Mouse (Mus musculus): ENCODE results near the gene Spg11. TPM values are rescaled to one million over a fixed set of nuclear protein-coding genes. Genes with fewer than 3 reads are reported as not detected.
A peak's percentile ranks its signal among the peaks of the same experiment; 100 is the strongest.

The Spg11 gene
- polyA plus RNA-seq, 1 experiment from 2014 or later: 9.5 TPM

- H3K36me3 ChIP-seq (ENCODE audit: control insufficient read depth, insufficient read depth, low read length): no peaks in the 10 kb centered on the region; the same call in 1 of the 2 replicates
- no peak overlapping the region; the same call in 1 of the 2 replicates for H3K4me2 ChIP-seq (ENCODE audit: low read depth, severe bottlenecking)
- no peak for ATAC-seq (ENCODE audit: insufficient number of reproducible peaks, low FRiP score, low TSS enrichment, low read depth)
Observed at GRCm38 (mm10) chr2:122149316-122149715, 31.1 kb upstream of the Spg11 start.

GRCm38 (mm10) chr2:122148242-122148917 is 30.2 kb upstream of the Spg11 start:
- peak overlapping the region; percentile 56 for H3K4me3 ChIP-seq (ENCODE audit: low read depth, low read length)
- peak; percentile 28 for DNase-seq (ENCODE audit: low spot score)
- peak overlapping the region; percentile 64 for H3K4me2 ChIP-seq (ENCODE audit: low read depth, severe bottlenecking)
- H3K27ac ChIP-seq (replicated peaks; ENCODE audit: low read depth, low read length): no peak overlapping the region
- H3K36me3 ChIP-seq (ENCODE audit: control insufficient read depth, insufficient read depth, low read length): no peaks in the 10 kb centered on the region; the same call in 1 of the 2 replicates
- ATAC-seq (ENCODE audit: insufficient number of reproducible peaks, low FRiP score, low TSS enrichment, low read depth): no peak
- WGBS: 41% methylated on average over 18 of the region's 18 CpGs
- no peaks in the 10 kb centered on the region for H3K27me3 ChIP-seq (ENCODE audit: control insufficient read depth, insufficient read depth, low read length)
- H3K9me3 ChIP-seq (ENCODE audit: control insufficient read depth, low read length): no peaks in the 10 kb centered on the region
- peak overlapping the region; percentile 67 for H3K9ac ChIP-seq (ENCODE audit: low read length)
- no peaks in the 10 kb centered on the region for H3K4me1 ChIP-seq (ENCODE audit: control insufficient read depth, insufficient read depth, low read length)

More at GRCm38 (mm10) chr2:122149316-122149715, 31.1 kb upstream of the Spg11 start:
- Histone ChIP-seq H3K27ac (replicated peaks; ENCODE audit: low read depth, low read length) (no peak overlapping the region), H3K9ac (ENCODE audit: low read length) (no peak overlapping the region), H3K27me3 (ENCODE audit: control insufficient read depth, insufficient read depth, low read length) (no peaks in the 10 kb centered on the region), H3K4me3 (ENCODE audit: low read depth, low read length) (no peak overlapping the region), H3K9me3 (ENCODE audit: control insufficient read depth, low read length) (no peaks in the 10 kb centered on the region), H3K4me1 (ENCODE audit: control insufficient read depth, insufficient read depth, low read length) (no peaks in the 10 kb centered on the region)
- no peak for DNase-seq (ENCODE audit: low spot score)
- WGBS: 94% methylated on average over 6 of the region's 6 CpGs

DNA sequence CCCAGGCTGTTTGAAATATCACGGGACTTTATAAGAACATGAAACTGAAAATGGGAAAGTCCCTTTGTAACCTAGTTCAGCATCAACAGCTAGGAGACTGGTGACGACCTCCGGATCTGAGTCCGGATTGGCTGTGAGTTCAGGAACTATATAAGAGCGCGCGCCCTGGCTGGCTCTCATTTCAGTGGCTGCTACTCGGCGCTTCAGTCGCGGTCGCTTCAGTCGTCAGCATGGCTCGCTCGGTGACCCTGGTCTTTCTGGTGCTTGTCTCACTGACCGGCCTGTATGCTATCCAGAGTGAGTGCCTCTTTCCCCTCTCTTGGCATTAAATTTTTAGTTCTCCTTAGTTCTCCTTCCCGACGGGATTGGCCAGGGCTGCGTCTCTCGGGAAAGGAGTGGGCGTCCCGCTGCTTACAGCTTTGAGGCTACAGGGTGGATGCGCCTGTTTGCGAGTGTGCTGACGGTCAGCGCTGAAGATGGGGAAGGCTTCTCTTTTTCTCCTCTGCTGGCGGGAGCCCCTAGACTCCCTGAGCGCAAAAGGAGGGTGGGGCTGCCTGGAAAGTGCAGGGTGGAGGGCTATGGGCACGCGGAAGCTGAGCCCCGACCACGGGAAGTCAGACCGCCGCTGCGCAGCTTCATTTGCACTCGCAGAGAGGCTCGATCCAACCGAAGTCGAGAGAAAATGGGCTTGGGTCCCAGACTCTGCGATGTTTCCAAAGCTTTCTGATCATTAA is 29.5 kb upstream of the Spg11 start, which contains the start of gene B2m:
B2m (plus strand) TSS at position 179 of the 734 bp plus-strand sequence.
- H3K4me2 ChIP-seq (ENCODE audit: low read depth, severe bottlenecking): peak within 1 kb of the TSS; percentile 64
- no peaks in the 10 kb centered on the region for H3K4me1 ChIP-seq (ENCODE audit: control insufficient read depth, insufficient read depth, low read length)
- peak within 1 kb of the TSS; percentile 56 for H3K4me3 ChIP-seq (ENCODE audit: low read depth, low read length)
- no peak within 1 kb of the TSS; the same call in 1 of the 2 replicates for H3K27ac ChIP-seq (replicated peaks; ENCODE audit: low read depth, low read length)
- DNase-seq (ENCODE audit: low spot score) (peak; percentile 97), ATAC-seq (ENCODE audit: insufficient number of reproducible peaks, low FRiP score, low TSS enrichment, low read depth) (peak; percentile 97)
- H3K9ac ChIP-seq (ENCODE audit: low read length): peak within 1 kb of the TSS; percentile 67
- WGBS: under 1% methylated on average over 40 of the region's 40 CpGs
- no peaks in the 10 kb centered on the region for H3K9me3 ChIP-seq (ENCODE audit: control insufficient read depth, low read length)
- no peaks in the 10 kb centered on the region for H3K27me3 ChIP-seq (ENCODE audit: control insufficient read depth, insufficient read depth, low read length)
- no peaks in the 10 kb centered on the region for H3K36me3 ChIP-seq (ENCODE audit: control insufficient read depth, insufficient read depth, low read length)

- no peak for DNase-seq (ENCODE audit: low spot score)
Observed at GRCm38 (mm10) chr2:122146687-122147086, 28.5 kb upstream of the Spg11 start.

DNA sequence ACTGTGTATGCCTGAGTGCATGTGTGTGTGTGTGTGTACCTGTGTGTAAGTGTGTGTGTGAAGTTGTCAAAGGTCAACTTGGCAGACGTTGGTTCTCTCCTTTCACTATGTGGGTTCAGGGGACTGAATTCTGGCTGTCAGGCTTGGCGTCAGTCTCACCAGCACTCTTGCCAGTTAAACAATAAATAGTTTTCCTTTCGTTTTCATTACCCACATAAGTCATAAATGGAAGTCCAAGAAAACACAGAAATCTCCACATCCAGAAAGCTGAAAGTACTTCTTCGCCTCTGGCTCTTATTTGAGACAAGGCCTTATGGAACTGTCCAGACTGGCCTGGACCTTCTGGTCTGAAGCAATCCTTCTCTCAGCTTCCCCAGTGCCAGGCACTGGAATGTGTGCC is 27.6 kb upstream of the Spg11 start:
- WGBS: 65% methylated on average over 4 of the region's 4 CpGs
- no peak overlapping the region for H3K4me3 ChIP-seq (ENCODE audit: low read depth, low read length)
- no peak overlapping the region for H3K4me2 ChIP-seq (ENCODE audit: low read depth, severe bottlenecking)
- H3K27me3 ChIP-seq (ENCODE audit: control insufficient read depth, insufficient read depth, low read length): no peaks in the 10 kb centered on the region
- H3K9me3 ChIP-seq (ENCODE audit: control insufficient read depth, low read length): no peaks in the 10 kb centered on the region
- H3K9ac ChIP-seq (ENCODE audit: low read length): no peak overlapping the region
- ATAC-seq (ENCODE audit: insufficient number of reproducible peaks, low FRiP score, low TSS enrichment, low read depth) (no peak), DNase-seq (ENCODE audit: low spot score) (no peak)
- no peaks in the 10 kb centered on the region for H3K4me1 ChIP-seq (ENCODE audit: control insufficient read depth, insufficient read depth, low read length)
- no peak overlapping the region for H3K27ac ChIP-seq (replicated peaks; ENCODE audit: low read depth, low read length)
- H3K36me3 ChIP-seq (ENCODE audit: control insufficient read depth, insufficient read depth, low read length): no peaks in the 10 kb centered on the region

More at GRCm38 (mm10) chr2:122146687-122147086, 28.5 kb upstream of the Spg11 start:
- no peak overlapping the region for H3K9ac ChIP-seq (ENCODE audit: low read length)
- no peaks in the 10 kb centered on the region for H3K27me3 ChIP-seq (ENCODE audit: control insufficient read depth, insufficient read depth, low read length)
- 84% methylated on average over 6 of the region's 6 CpGs for WGBS
- no peak overlapping the region for H3K4me2 ChIP-seq (ENCODE audit: low read depth, severe bottlenecking)
- no peak overlapping the region for H3K4me3 ChIP-seq (ENCODE audit: low read depth, low read length)
- H3K9me3 ChIP-seq (ENCODE audit: control insufficient read depth, low read length): no peaks in the 10 kb centered on the region
- no peak overlapping the region for H3K27ac ChIP-seq (replicated peaks; ENCODE audit: low read depth, low read length)
- H3K36me3 ChIP-seq (ENCODE audit: control insufficient read depth, insufficient read depth, low read length): no peaks in the 10 kb centered on the region
- H3K4me1 ChIP-seq (ENCODE audit: control insufficient read depth, insufficient read depth, low read length): no peaks in the 10 kb centered on the region
- ATAC-seq (ENCODE audit: insufficient number of reproducible peaks, low FRiP score, low TSS enrichment, low read depth): no peak

GRCm38 (mm10) chr2:122143111-122143510 is 24.9 kb upstream of the Spg11 start:
- H3K9me3 ChIP-seq (ENCODE audit: control insufficient read depth, low read length): no peaks in the 10 kb centered on the region
- H3K9ac ChIP-seq (ENCODE audit: low read length): no peak overlapping the region
- DNase-seq (ENCODE audit: low spot score) (no peak), ATAC-seq (ENCODE audit: insufficient number of reproducible peaks, low FRiP score, low TSS enrichment, low read depth) (no peak)
- no peak overlapping the region for H3K4me2 ChIP-seq (ENCODE audit: low read depth, severe bottlenecking)
- H3K4me1 ChIP-seq (ENCODE audit: control insufficient read depth, insufficient read depth, low read length): no peaks in the 10 kb centered on the region
- 93% methylated on average over 3 of the region's 3 CpGs for WGBS
- H3K27ac ChIP-seq (replicated peaks; ENCODE audit: low read depth, low read length): no peak overlapping the region
- no peaks in the 10 kb centered on the region for H3K36me3 ChIP-seq (ENCODE audit: control insufficient read depth, insufficient read depth, low read length)
- no peaks in the 10 kb centered on the region for H3K27me3 ChIP-seq (ENCODE audit: control insufficient read depth, insufficient read depth, low read length)
- H3K4me3 ChIP-seq (ENCODE audit: low read depth, low read length): no peak overlapping the region

DNA sequence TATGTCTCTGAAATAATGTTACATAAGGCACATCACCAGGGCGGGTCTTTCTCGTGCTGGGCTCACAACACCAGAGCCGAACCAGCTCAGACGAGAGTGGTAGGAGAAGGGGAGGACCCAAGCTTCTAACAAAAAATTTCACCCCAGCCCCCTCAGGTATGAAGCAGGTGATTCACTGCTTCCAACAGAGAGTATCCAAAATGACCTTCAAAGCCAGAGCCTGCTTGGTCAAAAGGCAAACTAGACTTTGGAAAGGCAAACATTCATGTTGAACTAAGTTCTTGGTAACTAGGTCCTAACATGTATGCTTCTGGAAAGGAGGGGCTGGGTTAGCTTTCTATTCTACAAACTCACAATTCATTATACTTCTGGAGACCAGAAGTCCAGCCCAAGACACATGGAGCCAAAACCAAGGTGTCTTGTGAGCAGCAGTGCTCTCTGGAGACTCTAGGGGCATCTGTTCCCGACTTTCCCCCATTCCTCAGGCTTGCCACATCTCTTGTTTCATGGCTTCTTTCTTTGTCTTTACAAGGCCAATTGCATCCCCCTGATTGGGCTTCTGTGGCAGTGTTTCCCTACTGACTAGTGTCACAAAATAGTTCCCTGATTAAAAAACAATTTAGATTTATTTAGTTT is 23.3 kb upstream of the Spg11 start:
- ATAC-seq (ENCODE audit: insufficient number of reproducible peaks, low FRiP score, low TSS enrichment, low read depth): no peak
- WGBS: 80% methylated on average over 5 of the region's 5 CpGs
- no peaks in the 10 kb centered on the region for H3K9me3 ChIP-seq (ENCODE audit: control insufficient read depth, low read length)

GRCm38 (mm10) chr2:122140815-122141214 is 22.6 kb upstream of the Spg11 start:
- Histone ChIP-seq H3K9me3 (ENCODE audit: control insufficient read depth, low read length) (no peaks in the 10 kb centered on the region), H3K4me1 (ENCODE audit: control insufficient read depth, insufficient read depth, low read length) (no peaks in the 10 kb centered on the region), H3K27me3 (ENCODE audit: control insufficient read depth, insufficient read depth, low read length) (no peaks in the 10 kb centered on the region), H3K27ac (replicated peaks; ENCODE audit: low read depth, low read length) (no peak overlapping the region), H3K4me3 (ENCODE audit: low read depth, low read length) (no peak overlapping the region), H3K36me3 (ENCODE audit: control insufficient read depth, insufficient read depth, low read length) (no peaks in the 10 kb centered on the region), H3K4me2 (ENCODE audit: low read depth, severe bottlenecking) (no peak overlapping the region), H3K9ac (ENCODE audit: low read length) (no peak overlapping the region)
- DNase-seq (ENCODE audit: low spot score) (no peak), ATAC-seq (ENCODE audit: insufficient number of reproducible peaks, low FRiP score, low TSS enrichment, low read depth) (no peak)
- 82% methylated on average over 2 of the region's 2 CpGs for WGBS

More for the DNA sequence above, 23.3 kb upstream of the Spg11 start:
- H3K36me3 ChIP-seq (ENCODE audit: control insufficient read depth, insufficient read depth, low read length): no peaks in the 10 kb centered on the region
- H3K27me3 ChIP-seq (ENCODE audit: control insufficient read depth, insufficient read depth, low read length): no peaks in the 10 kb centered on the region
- no peak overlapping the region for H3K27ac ChIP-seq (replicated peaks; ENCODE audit: low read depth, low read length)
- no peaks in the 10 kb centered on the region for H3K4me1 ChIP-seq (ENCODE audit: control insufficient read depth, insufficient read depth, low read length)
- no peak overlapping the region for H3K4me3 ChIP-seq (ENCODE audit: low read depth, low read length)
- no peak for DNase-seq (ENCODE audit: low spot score)
- H3K4me2 ChIP-seq (ENCODE audit: low read depth, severe bottlenecking): no peak overlapping the region
- no peak overlapping the region for H3K9ac ChIP-seq (ENCODE audit: low read length)

Measured in limb, embryonic 11.5 days (tissue).